8 mouse cellular contexts compared by ENCODE assay signal in genomic region chr11:79703885-79704291, GRCm38 (mm10).
A peak's percentile ranks its signal among the peaks of the same experiment; 100 is the strongest.
DNase-seq lines count a peak whose midpoint lies in the region; ATAC-seq and TF ChIP-seq lines count a peak whose summit lies in the region.

No protein-coding gene starts in this region.

- no peak for DNase-seq in heart, postnatal 36 days
- DNase-seq in CH12.LX (ENCODE audit: extremely low read depth): peak; percentile 74
- DNase-seq in right cerebral cortex, postnatal 10 days (ENCODE audit: low spot score in 2 of 2): peak; percentile 69 to 82
- no peak for DNase-seq in cerebellum, adult 9-11 months

- no peak for TF ChIP-seq EP300 in CH12.LX (IDR thresholded peaks at IDR 0.05; ENCODE audit: low read length)

- no peaks in the 10 kb centered on the region for H3K9me3 ChIP-seq in heart, embryonic 11.5 days (replicated peaks; ENCODE audit: control insufficient read depth, low read length)
- H3K9me3 ChIP-seq in CH12.LX (replicated peaks; ENCODE audit: low read length): no peaks in the 10 kb centered on the region
- no peaks in the 10 kb centered on the region for H3K9me3 ChIP-seq in hindbrain, embryonic 13.5 days
- H3K9me3 ChIP-seq in liver, embryonic 16.5 days (replicated peaks; ENCODE audit: control insufficient read depth, low read length): no peaks in the 10 kb centered on the region

- H3K79me2 ChIP-seq in CH12.LX (replicated peaks; ENCODE audit: control insufficient read depth, extremely low read depth, insufficient read depth, poor library complexity, severe bottlenecking): peaks cover 7% of the 10 kb centered on the region

- 0 out of 2 replicates have a peak, but pooled peaks cover 2% of the 10 kb centered on the region for H3K27me3 ChIP-seq in heart, embryonic 11.5 days (ENCODE audit: control insufficient read depth, insufficient read depth, low read length)
- H3K27me3 ChIP-seq in CH12.LX (replicated peaks): no peaks in the 10 kb centered on the region
- H3K27me3 ChIP-seq in hindbrain, embryonic 13.5 days: peaks cover 7% of the 10 kb centered on the region
- peaks cover under 1% of the 10 kb centered on the region; the same call in 1 of the 2 replicates for H3K27me3 ChIP-seq in liver, embryonic 16.5 days (ENCODE audit: control insufficient read depth, insufficient read depth, low read depth, low read length)

- H3K4me3 ChIP-seq in heart, embryonic 11.5 days (ENCODE audit: low read depth, low read length): peak overlapping the region; percentile 77
- H3K4me3 ChIP-seq in CH12.LX (replicated peaks in 1 of 3; ENCODE audit: low read depth in 2 of 3, low read length in 2 of 3, poor library complexity in 1 of 3): peak overlapping the region; percentile 70 to 100 (median 93)
- H3K4me3 ChIP-seq in cortical plate, adult 2 months (ENCODE audit: insufficient read depth, low read length): peak overlapping the region; percentile 89
- H3K4me3 ChIP-seq in hindbrain, embryonic 13.5 days: peak overlapping the region; percentile 79
- peak overlapping the region; percentile 77 for H3K4me3 ChIP-seq in liver, embryonic 16.5 days (ENCODE audit: low read depth, low read length)

- no peak for TF ChIP-seq CTCF in CH12.LX (conservative IDR thresholded peaks at IDR 0.05 in 1 of 2, IDR thresholded peaks at IDR 0.05 in 1 of 2; ENCODE audit: low read depth in 2 of 2, low read length in 2 of 2)
- no peak for TF ChIP-seq CTCF in cortical plate, adult 2 months (IDR thresholded peaks at IDR 0.05; ENCODE audit: extremely low read depth, insufficient read depth, low read length)

- WGBS in heart, embryonic 11.5 days (ENCODE audit: insufficient replicate concordance): under 1% methylated on average over 27 of the region's 27 CpGs
- 0% methylated on average over 27 of the region's 27 CpGs for WGBS in hindbrain, embryonic 13.5 days
- whole genome bisulfite sequencing in liver, embryonic 16.5 days (ENCODE audit: insufficient replicate concordance): under 1% methylated on average over 27 of the region's 27 CpGs

- peaks cover 16% of the 10 kb centered on the region for H3K4me1 ChIP-seq in heart, embryonic 11.5 days (ENCODE audit: control insufficient read depth, insufficient read depth, low read length)
- peaks cover 0 to 44% of the 10 kb centered on the region in 2 experiments; a peak in 2 of 4 replicates for H3K4me1 ChIP-seq in CH12.LX (ENCODE audit: control insufficient read depth in 1 of 2, insufficient read depth in 2 of 2)
- peaks cover 3% of the 10 kb centered on the region; the same call in 1 of the 2 replicates for H3K4me1 ChIP-seq in cortical plate, adult 2 months (ENCODE audit: control insufficient read depth, insufficient read depth, low read length)
- H3K4me1 ChIP-seq in hindbrain, embryonic 13.5 days (replicated peaks): peaks cover 37% of the 10 kb centered on the region
- H3K4me1 ChIP-seq in liver, embryonic 16.5 days (ENCODE audit: control insufficient read depth, low read depth, low read length): peaks cover 12% of the 10 kb centered on the region

- no peak for TF ChIP-seq POLR2A in CH12.LX (IDR thresholded peaks at IDR 0.05; ENCODE audit: low read depth, low read length)
- no peak for TF ChIP-seq POLR2A in cortical plate, adult 2 months (IDR thresholded peaks at IDR 0.05; ENCODE audit: extremely low read depth, insufficient read depth, low read length)

- peak overlapping the region; percentile 80 for H3K4me2 ChIP-seq in heart, embryonic 11.5 days
- peak overlapping the region; percentile 74 for H3K4me2 ChIP-seq in CH12.LX (ENCODE audit: insufficient read depth, low read depth, poor library complexity, severe bottlenecking)
- peak overlapping the region; percentile 67 for H3K4me2 ChIP-seq in hindbrain, embryonic 13.5 days
- peak overlapping the region; percentile 81 for H3K4me2 ChIP-seq in liver, embryonic 16.5 days (ENCODE audit: low read depth, low read length)

- TF ChIP-seq RAD21 in CH12.LX (IDR thresholded peaks at IDR 0.05; ENCODE audit: low read depth, low read length): no peak

- intact Hi-C loops in heart, postnatal 36 days (cut with DNase I): no loop called here

- H3K27ac ChIP-seq in heart, embryonic 11.5 days (ENCODE audit: low read depth, low read length): peak overlapping the region; percentile 95
- peak overlapping the region; percentile 87 for H3K27ac ChIP-seq in CH12.LX (ENCODE audit: insufficient read depth, low read depth)
- H3K27ac ChIP-seq in cortical plate, adult 2 months (ENCODE audit: insufficient read depth, low read length): peak overlapping the region; percentile 97
- H3K27ac ChIP-seq in hindbrain, embryonic 13.5 days: peak overlapping the region; percentile 98
- H3K27ac ChIP-seq in liver, embryonic 16.5 days (ENCODE audit: low read length): peak overlapping the region; percentile 92

- ATAC-seq in heart, embryonic 11.5 days (replicated peaks; ENCODE audit: insufficient number of reproducible peaks, low FRiP score, low TSS enrichment): peak; percentile 23; the same call in 1 of the 2 replicates
- peak; percentile 85 for ATAC-seq in hindbrain, embryonic 13.5 days (ENCODE audit: low FRiP score)
- peak; percentile 22 for ATAC-seq in liver, embryonic 16.5 days (ENCODE audit: low read depth)

- peak overlapping the region; percentile 87 for H3K9ac ChIP-seq in heart, embryonic 11.5 days (ENCODE audit: low read depth, low read length)
- peak overlapping the region; percentile 85 for H3K9ac ChIP-seq in CH12.LX (ENCODE audit: insufficient read depth, low read depth)
- peak overlapping the region; percentile 93 for H3K9ac ChIP-seq in hindbrain, embryonic 13.5 days
- peak overlapping the region; percentile 91 for H3K9ac ChIP-seq in liver, embryonic 16.5 days (ENCODE audit: low read depth, low read length)

- in situ Hi-C loops in CH12.LX (cut with MboI; ENCODE audit: low pct_ligation_motif_present, low pct_unique_long_range_greater_than_20kb, low sequenced_read_pairs): loop anchor here (5.0 kb wide), 1 partner anchor 218 kb away; no protein-coding TSS in a partner anchor

- H3K36me3 ChIP-seq in heart, embryonic 11.5 days (ENCODE audit: control insufficient read depth, insufficient read depth, low read length): peaks cover 4% of the 10 kb centered on the region; the same call in 1 of the 2 replicates
- H3K36me3 ChIP-seq in CH12.LX (replicated peaks in 1 of 2; ENCODE audit: control insufficient read depth in 1 of 2, insufficient read depth in 1 of 2, low read length in 1 of 2): peaks cover 5 to 37% of the 10 kb centered on the region in 2 experiments
- H3K36me3 ChIP-seq in hindbrain, embryonic 13.5 days: peaks cover 6% of the 10 kb centered on the region
- H3K36me3 ChIP-seq in liver, embryonic 16.5 days (ENCODE audit: control insufficient read depth, insufficient read depth): no peaks in the 10 kb centered on the region

- dilution Hi-C loops in CH12.LX (cut with MboI; ENCODE audit: extremely low pct_ligation_motif_present, extremely low pct_unique_long_range_greater_than_20kb, low sequenced_read_pairs): no loop called here

TF ChIP-seq in CH12.LX, 34 proteins besides CTCF, POLR2A, EP300 and RAD21:
- TF ChIP-seq NRF1 (IDR thresholded peaks at IDR 0.05; ENCODE audit: low read depth, low read length) (no peak), MXI1 (IDR thresholded peaks at IDR 0.05; ENCODE audit: low read depth, low read length) (peak; percentile 2; the same call in 1 of the 2 replicates), JUN (IDR thresholded peaks at IDR 0.05; ENCODE audit: insufficient read depth, low read depth, low read length) (peak; percentile 21; the same call in 1 of the 2 replicates)

Comparison
In these comparisons a context has a peak if more than half of its experiments do, and no peak if none do; other contexts are left out.
1. ATAC-seq: peak in every context shown above with its lines; median percentile 85 in hindbrain, embryonic 13.5 days; 23 in heart, embryonic 11.5 days; 22 in liver, embryonic 16.5 days.
2. DNase-seq: peak in CH12.LX (single experiment) and right cerebral cortex, postnatal 10 days (2 of 2); none in heart, postnatal 36 days (0 of 2) and cerebellum, adult 9-11 months (single experiment).
3. Peak in every context shown above with its lines, with median percentiles within 50 percentile points of each other: H3K27ac ChIP-seq, H3K4me2 ChIP-seq, H3K4me3 ChIP-seq and H3K9ac ChIP-seq.